ENCODE assay signal across 9 mouse cellular contexts in the genomic region with DNA sequence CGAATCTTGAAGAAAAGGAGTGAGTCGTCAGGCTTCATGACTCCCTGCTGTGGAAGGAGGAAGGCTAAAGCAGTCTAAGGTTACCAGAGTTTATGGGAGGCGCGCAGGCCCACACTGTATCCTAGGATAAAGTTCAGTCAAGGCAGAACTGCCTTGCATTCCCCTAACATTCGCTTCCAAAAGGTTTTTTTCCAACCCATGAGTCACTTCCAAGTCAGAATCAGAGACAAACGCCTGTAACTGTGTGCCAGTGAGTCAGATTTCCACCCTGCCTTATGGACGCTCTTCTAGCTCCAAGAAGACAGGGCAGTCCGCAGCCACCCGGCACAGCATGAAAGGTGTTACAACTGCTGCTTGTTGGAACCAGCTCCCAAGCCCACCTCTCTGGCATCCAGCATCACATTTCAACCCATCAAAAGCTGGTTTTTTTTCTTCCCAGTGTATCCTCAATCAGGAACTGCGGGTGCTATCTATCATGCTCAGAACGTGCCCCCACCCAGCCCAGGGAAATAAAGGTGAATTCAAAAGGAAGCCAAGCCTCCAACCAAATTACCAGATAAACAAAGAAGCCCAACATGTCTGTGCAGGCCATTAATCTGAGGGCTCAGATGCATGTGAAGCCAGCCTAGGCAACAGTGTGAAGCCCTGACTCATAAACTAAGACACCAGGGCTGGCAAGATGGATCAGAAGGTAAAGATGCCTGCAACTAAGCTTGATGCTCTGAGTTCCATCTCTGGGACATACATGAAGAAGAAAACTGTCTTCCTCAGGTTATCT.
DNase-seq lines count a peak whose midpoint lies in the region; ATAC-seq and TF ChIP-seq lines count a peak whose summit lies in the region.
"Had no signal": no experiment of that assay in that cellular context is flagged by ENCODE, and none has a peak within 500 bp of the region (broad histone marks: within the 10 kb centered on the region; RNA-seq: fewer than 3 reads in every experiment).

No protein-coding gene starts in this region.

- no peaks in the 10 kb centered on the region for H3K36me3 ChIP-seq in liver, embryonic 11.5 days (ENCODE audit: control insufficient read depth, insufficient read depth, low read length)
- no peaks in the 10 kb centered on the region for H3K36me3 ChIP-seq in liver, postnatal 0 days (replicated peaks; ENCODE audit: insufficient read depth, low read length)
- H3K36me3 ChIP-seq in stomach, postnatal 0 days (ENCODE audit: control insufficient read depth, insufficient read depth, low read length): no peaks in the 10 kb centered on the region
- no peaks in the 10 kb centered on the region for H3K36me3 ChIP-seq in hindbrain, embryonic 14.5 days (replicated peaks; ENCODE audit: control insufficient read depth, insufficient read depth)

- WGBS in liver, embryonic 11.5 days: 63% methylated on average over 11 of the region's 11 CpGs
- 74% methylated on average over 11 of the region's 11 CpGs for WGBS in liver, postnatal 0 days (ENCODE audit: insufficient replicate concordance)
- 47% methylated on average over 11 of the region's 11 CpGs for WGBS in stomach, postnatal 0 days
- WGBS in hindbrain, embryonic 14.5 days: 56% methylated on average over 11 of the region's 11 CpGs

- H3K4me3 ChIP-seq in liver, embryonic 11.5 days (ENCODE audit: low read depth, low read length): no peak overlapping the region
- H3K4me3 ChIP-seq in liver, postnatal 0 days (ENCODE audit: low read depth, low read length): no peak overlapping the region
- peak overlapping the region; percentile 13; the same call in 1 of the 2 replicates for H3K4me3 ChIP-seq in layer of hippocampus, adult 2 months
- H3K4me3 ChIP-seq in stomach, postnatal 0 days (ENCODE audit: low read depth, low read length): no peak overlapping the region
- no peak overlapping the region for H3K4me3 ChIP-seq in hindbrain, embryonic 14.5 days (replicated peaks; ENCODE audit: low read length)

- H3K4me1 ChIP-seq in liver, embryonic 11.5 days (replicated peaks; ENCODE audit: control insufficient read depth, insufficient read depth, low read length): peaks cover 14% of the 10 kb centered on the region
- peaks cover 30% of the 10 kb centered on the region for H3K4me1 ChIP-seq in liver, postnatal 0 days (ENCODE audit: insufficient read depth)
- peaks cover 4% of the 10 kb centered on the region; the same call in 1 of the 2 replicates for H3K4me1 ChIP-seq in stomach, postnatal 0 days (replicated peaks; ENCODE audit: control insufficient read depth, insufficient read depth)
- H3K4me1 ChIP-seq in hindbrain, embryonic 14.5 days (replicated peaks; ENCODE audit: control insufficient read depth, insufficient read depth, low read length): peaks cover 26% of the 10 kb centered on the region

- no peak overlapping the region for H3K4me2 ChIP-seq in liver, embryonic 11.5 days
- H3K4me2 ChIP-seq in liver, postnatal 0 days (ENCODE audit: low read depth, low read length): no peak overlapping the region
- no peak overlapping the region for H3K4me2 ChIP-seq in stomach, postnatal 0 days (replicated peaks; ENCODE audit: low read depth)
- no peak overlapping the region for H3K4me2 ChIP-seq in hindbrain, embryonic 14.5 days (replicated peaks)

- peak; percentile 37 for DNase-seq in liver, embryonic 11.5 days (ENCODE audit: low spot score)
- no peak for DNase-seq in liver, postnatal 0 days
- DNase-seq in adrenal gland, postnatal 25 days: peak; percentile 35
- DNase-seq in layer of hippocampus, adult 2 months (ENCODE audit: low spot score in 2 of 2): peak; percentile 28 to 51
- DNase-seq in stomach, postnatal 0 days (ENCODE audit: low spot score): peak; percentile 16
- DNase-seq in hindbrain, embryonic 14.5 days (ENCODE audit: low spot score): no peak

- no peak overlapping the region for H3K9ac ChIP-seq in liver, embryonic 11.5 days (ENCODE audit: low read depth, low read length)
- H3K9ac ChIP-seq in liver, postnatal 0 days (replicated peaks): no peak overlapping the region
- H3K9ac ChIP-seq in stomach, postnatal 0 days (ENCODE audit: low read length): no peak overlapping the region
- no peak overlapping the region for H3K9ac ChIP-seq in hindbrain, embryonic 14.5 days
- H3K9ac ChIP-seq: liver, embryonic 14.5 days had no signal

- H3K27me3 ChIP-seq in liver, embryonic 11.5 days (replicated peaks; ENCODE audit: control insufficient read depth, insufficient read depth, low read length): 0 out of 2 replicates have a peak, but pooled peaks cover 2% of the 10 kb centered on the region
- no peaks in the 10 kb centered on the region for H3K27me3 ChIP-seq in liver, postnatal 0 days (ENCODE audit: insufficient read depth, low read length)
- H3K27me3 ChIP-seq in stomach, postnatal 0 days (ENCODE audit: control insufficient read depth, insufficient read depth, low read length): no peaks in the 10 kb centered on the region
- no peaks in the 10 kb centered on the region for H3K27me3 ChIP-seq in hindbrain, embryonic 14.5 days (ENCODE audit: control insufficient read depth, insufficient read depth, low read length)

- no peak for ATAC-seq in liver, embryonic 11.5 days (replicated peaks; ENCODE audit: low FRiP score)
- no peak for ATAC-seq in liver, postnatal 0 days
- ATAC-seq in frontal cortex, adult (ENCODE audit: low TSS enrichment): peak; percentile 66
- peak; percentile 25; the same call in 1 of the 2 replicates for ATAC-seq in stomach, postnatal 0 days (ENCODE audit: low FRiP score, low TSS enrichment)
- no peak for ATAC-seq in hindbrain, embryonic 14.5 days (ENCODE audit: low FRiP score)
- ATAC-seq in inflammation-experienced regulatory T-cells, adult 6 months: no peak

- H3K9me3 ChIP-seq in liver, embryonic 11.5 days (ENCODE audit: control insufficient read depth, low read length): no peaks in the 10 kb centered on the region
- H3K9me3 ChIP-seq in liver, postnatal 0 days (ENCODE audit: low read length): no peaks in the 10 kb centered on the region
- no peaks in the 10 kb centered on the region for H3K9me3 ChIP-seq in stomach, postnatal 0 days (ENCODE audit: control insufficient read depth, low read length)
- no peaks in the 10 kb centered on the region for H3K9me3 ChIP-seq in hindbrain, embryonic 14.5 days (ENCODE audit: control insufficient read depth, low read length)

- no peak overlapping the region for H3K27ac ChIP-seq in liver, embryonic 11.5 days (ENCODE audit: low read depth, low read length)
- no peak overlapping the region for H3K27ac ChIP-seq in liver, postnatal 0 days (ENCODE audit: low read depth)
- peak overlapping the region; percentile 94 for H3K27ac ChIP-seq in layer of hippocampus, adult 2 months
- H3K27ac ChIP-seq in stomach, postnatal 0 days (replicated peaks): peak overlapping the region; percentile 70
- H3K27ac ChIP-seq in hindbrain, embryonic 14.5 days: no peak overlapping the region
- H3K27ac ChIP-seq: liver, embryonic 14.5 days had no signal

- TF ChIP-seq EP300 in liver, postnatal 0 days (IDR thresholded peaks at IDR 0.05; ENCODE audit: low read depth): no peak
- TF ChIP-seq EP300 in stomach, postnatal 0 days (optimal IDR thresholded peaks at IDR 0.05): peak; percentile 85

- no peak for TF ChIP-seq CTCF in liver, postnatal 0 days (IDR thresholded peaks at IDR 0.05; ENCODE audit: low read depth)
- no peak for TF ChIP-seq CTCF in layer of hippocampus, adult 2 months (conservative IDR thresholded peaks at IDR 0.05)
- no peak for TF ChIP-seq CTCF in stomach, postnatal 0 days (IDR thresholded peaks at IDR 0.05; ENCODE audit: low read depth)

Comparison
In these comparisons a context has a peak if more than half of its experiments do, and no peak if none do; other contexts are left out.
1. DNase-seq: peak in liver, embryonic 11.5 days (single experiment), adrenal gland, postnatal 25 days (single experiment), layer of hippocampus, adult 2 months (2 of 2) and stomach, postnatal 0 days (single experiment); none in liver, postnatal 0 days (single experiment) and hindbrain, embryonic 14.5 days (single experiment).
2. ATAC-seq: peak in frontal cortex, adult (single experiment) and stomach, postnatal 0 days (single experiment); none in liver, embryonic 11.5 days (single experiment), liver, postnatal 0 days (single experiment), hindbrain, embryonic 14.5 days (single experiment) and inflammation-experienced regulatory T-cells, adult 6 months (single experiment).
3. H3K27ac ChIP-seq: peak in layer of hippocampus, adult 2 months (single experiment) and stomach, postnatal 0 days (single experiment); none in liver, embryonic 11.5 days (single experiment), liver, postnatal 0 days (single experiment) and hindbrain, embryonic 14.5 days (single experiment).